Mouse (Mus musculus): ENCODE results near the gene Nlrc5. TPM values are rescaled to one million over a fixed set of nuclear protein-coding genes. Genes with fewer than 3 reads are reported as not detected.

The Nlrc5 gene
- polyA plus RNA-seq, 1 experiment, result 12.0 TPM

DNA sequence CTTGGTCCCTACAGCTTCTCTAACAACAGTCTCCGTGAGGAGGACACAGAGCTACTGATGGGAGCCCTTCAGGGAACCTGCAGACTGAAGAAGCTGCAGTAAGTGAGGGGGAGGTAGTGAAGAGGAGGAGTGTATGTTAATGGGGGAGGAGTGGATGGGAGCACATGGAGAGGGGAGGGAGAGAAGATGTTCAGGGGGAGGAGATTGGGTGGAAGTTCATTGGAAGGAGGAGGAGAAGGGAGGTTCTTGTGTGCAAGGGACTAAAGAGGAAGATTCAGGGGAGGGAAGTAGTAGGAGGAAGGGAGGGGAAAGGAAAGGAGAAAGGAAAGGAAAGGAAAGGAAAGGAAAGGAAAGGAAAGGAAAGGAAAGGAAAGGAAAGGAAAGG, 82.0 kb downstream of the Nlrc5 start:
- DNase-seq, result no peak
- H3K4me1 ChIP-seq (ENCODE audit: control insufficient read depth, insufficient read depth, low read length), result no peaks in the 10 kb centered on the region
- H3K4me3 ChIP-seq (replicated peaks; ENCODE audit: extremely low read depth, low read depth, low read length), result no peak overlapping the region
- TF ChIP-seq POLR2A (IDR thresholded peaks at IDR 0.05; ENCODE audit: borderline replicate concordance, extremely low read depth, low read depth, low read length) (no peak), CTCF (IDR thresholded peaks at IDR 0.05; ENCODE audit: insufficient read depth, low read length) (no peak)
- WGBS, result 37% methylated on average over 1 of the region's 1 CpGs

DNA sequence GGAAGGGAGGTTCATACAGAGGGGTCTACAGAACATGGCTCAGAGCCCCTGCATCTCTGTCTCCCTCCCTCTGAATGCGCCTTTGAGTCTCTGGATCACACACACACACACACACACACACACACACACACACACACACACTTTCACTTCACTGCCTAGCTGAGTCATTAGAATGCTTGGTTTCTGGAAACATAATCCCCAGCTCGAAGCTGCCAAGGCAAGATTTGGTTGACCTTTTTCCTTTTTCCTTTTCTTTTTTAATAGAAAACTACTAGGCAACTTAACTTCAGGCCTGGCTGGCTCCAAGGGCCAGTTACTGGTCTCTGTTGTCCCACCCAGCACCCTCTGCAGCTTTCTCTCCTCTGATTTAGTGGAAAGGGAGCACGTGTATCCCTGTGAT, 82.6 kb downstream of the Nlrc5 start:
- Histone ChIP-seq H3K4me3 (replicated peaks; ENCODE audit: extremely low read depth, low read depth, low read length) (no peak overlapping the region), H3K4me1 (ENCODE audit: control insufficient read depth, insufficient read depth, low read length) (no peaks in the 10 kb centered on the region)
- no peak for DNase-seq
- no peak for TF ChIP-seq CTCF (IDR thresholded peaks at IDR 0.05; ENCODE audit: insufficient read depth, low read length)
- 57% methylated on average over 3 of the region's 3 CpGs for WGBS

DNA sequence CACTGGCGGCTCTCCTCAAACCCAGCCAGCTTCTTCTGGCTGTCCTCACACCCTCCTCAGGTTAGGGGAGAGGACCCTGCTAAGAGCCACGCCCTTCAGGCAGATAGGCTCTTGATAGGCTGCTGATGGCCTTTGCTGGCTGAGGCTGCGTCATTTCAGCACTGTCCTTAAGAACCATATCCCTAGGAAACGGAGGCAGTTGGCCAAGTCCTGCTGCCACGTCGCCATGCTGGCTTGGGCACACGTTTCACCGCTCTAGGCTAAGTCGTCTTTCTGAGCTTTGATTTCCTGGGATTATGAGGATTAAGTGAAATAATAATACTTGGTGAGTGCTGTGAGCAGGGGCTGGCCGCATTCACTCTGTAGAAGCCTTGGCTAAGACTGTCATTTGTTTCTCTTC, 84.2 kb downstream of the Nlrc5 start:
- no peak for TF ChIP-seq POLR2A (IDR thresholded peaks at IDR 0.05; ENCODE audit: borderline replicate concordance, extremely low read depth, low read depth, low read length)
- no peak for TF ChIP-seq CTCF (IDR thresholded peaks at IDR 0.05; ENCODE audit: insufficient read depth, low read length)
- Histone ChIP-seq H3K4me3 (replicated peaks; ENCODE audit: extremely low read depth, low read depth, low read length) (no peak overlapping the region), H3K4me1 (ENCODE audit: control insufficient read depth, insufficient read depth, low read length) (no peaks in the 10 kb centered on the region)
- WGBS, result 75% methylated on average over 10 of the region's 10 CpGs
- DNase-seq, result no peak

DNA sequence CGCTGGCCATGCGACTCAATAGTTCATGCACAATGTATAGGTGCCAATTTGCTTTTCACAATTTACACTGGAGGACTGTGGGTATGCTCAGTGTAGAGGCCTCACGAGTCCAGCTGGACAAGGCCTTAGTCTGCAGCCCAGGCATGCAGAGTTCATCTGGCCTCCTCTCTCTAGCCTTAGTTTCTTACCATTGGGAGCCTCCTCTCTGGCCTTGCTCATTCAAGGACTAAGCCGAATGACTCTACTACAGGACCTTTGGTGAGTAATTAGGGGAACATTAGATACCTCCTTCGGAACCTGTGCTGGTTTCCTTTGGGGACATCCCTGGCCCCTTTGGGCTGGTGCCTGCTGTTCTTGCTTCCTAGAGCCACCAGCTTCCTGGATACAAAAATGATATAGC, 84.9 kb downstream of the Nlrc5 start:
- DNase-seq, result no peak
- no peaks in the 10 kb centered on the region for H3K4me1 ChIP-seq (ENCODE audit: control insufficient read depth, insufficient read depth, low read length)
- no peak for TF ChIP-seq POLR2A (IDR thresholded peaks at IDR 0.05; ENCODE audit: borderline replicate concordance, extremely low read depth, low read depth, low read length)
- TF ChIP-seq CTCF (IDR thresholded peaks at IDR 0.05; ENCODE audit: insufficient read depth, low read length), result no peak
- H3K4me3 ChIP-seq (replicated peaks; ENCODE audit: extremely low read depth, low read depth, low read length), result no peak overlapping the region
- 90% methylated on average over 5 of the region's 5 CpGs for WGBS

DNA sequence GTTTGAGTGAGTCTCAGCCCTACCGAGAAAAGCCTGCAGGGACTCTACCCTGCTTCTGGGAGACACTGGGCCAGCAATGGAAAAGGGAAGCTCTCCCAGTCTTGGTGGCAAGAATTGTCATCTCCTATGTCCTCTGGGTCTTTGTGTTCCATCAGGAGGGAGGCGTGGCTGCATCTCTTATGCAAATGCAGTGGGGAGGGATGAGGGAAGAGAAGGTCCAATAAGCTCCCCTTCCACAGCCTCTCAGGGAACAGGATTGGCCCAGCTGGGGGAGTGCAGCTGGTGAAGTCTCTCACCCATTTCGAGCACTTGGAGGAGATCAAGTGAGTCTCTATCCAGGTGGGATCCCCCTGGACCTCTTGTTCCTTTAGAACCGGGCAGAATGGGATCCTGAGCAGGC, 87.3 kb downstream of the Nlrc5 start:
- 61% methylated on average over 4 of the region's 4 CpGs for WGBS
- no peak for DNase-seq
- no peak for TF ChIP-seq POLR2A (IDR thresholded peaks at IDR 0.05; ENCODE audit: borderline replicate concordance, extremely low read depth, low read depth, low read length)
- no peak for TF ChIP-seq CTCF (IDR thresholded peaks at IDR 0.05; ENCODE audit: insufficient read depth, low read length)
- Histone ChIP-seq H3K4me3 (replicated peaks; ENCODE audit: extremely low read depth, low read depth, low read length) (no peak overlapping the region), H3K4me1 (ENCODE audit: control insufficient read depth, insufficient read depth, low read length) (no peaks in the 10 kb centered on the region)

DNA sequence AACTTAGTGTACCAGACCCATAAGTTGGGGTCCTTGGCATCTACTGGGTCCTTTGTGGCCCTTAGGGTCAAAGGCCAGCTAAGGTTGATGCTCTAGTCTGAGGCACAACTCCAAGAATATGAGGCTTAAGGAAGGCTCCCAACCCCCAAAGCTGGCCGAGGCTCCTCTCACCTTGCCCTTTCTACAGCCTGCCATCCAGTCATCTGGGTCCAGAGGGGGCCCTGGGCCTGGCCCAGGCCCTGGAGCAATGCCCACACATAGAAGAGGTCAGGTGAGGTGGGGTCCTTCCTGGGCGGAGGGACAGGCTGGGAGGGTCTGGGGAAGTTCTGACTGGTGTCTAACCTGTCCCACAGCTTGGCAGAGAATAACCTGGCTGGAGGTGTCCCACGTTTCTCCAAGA, 88.3 kb downstream of the Nlrc5 start:
- DNase-seq, result no peak
- TF ChIP-seq CTCF (IDR thresholded peaks at IDR 0.05; ENCODE audit: insufficient read depth, low read length) (no peak), POLR2A (IDR thresholded peaks at IDR 0.05; ENCODE audit: borderline replicate concordance, extremely low read depth, low read depth, low read length) (no peak)
- Histone ChIP-seq H3K4me3 (replicated peaks; ENCODE audit: extremely low read depth, low read depth, low read length) (no peak overlapping the region), H3K4me1 (ENCODE audit: control insufficient read depth, insufficient read depth, low read length) (no peaks in the 10 kb centered on the region)
- 71% methylated on average over 3 of the region's 3 CpGs for WGBS

DNA sequence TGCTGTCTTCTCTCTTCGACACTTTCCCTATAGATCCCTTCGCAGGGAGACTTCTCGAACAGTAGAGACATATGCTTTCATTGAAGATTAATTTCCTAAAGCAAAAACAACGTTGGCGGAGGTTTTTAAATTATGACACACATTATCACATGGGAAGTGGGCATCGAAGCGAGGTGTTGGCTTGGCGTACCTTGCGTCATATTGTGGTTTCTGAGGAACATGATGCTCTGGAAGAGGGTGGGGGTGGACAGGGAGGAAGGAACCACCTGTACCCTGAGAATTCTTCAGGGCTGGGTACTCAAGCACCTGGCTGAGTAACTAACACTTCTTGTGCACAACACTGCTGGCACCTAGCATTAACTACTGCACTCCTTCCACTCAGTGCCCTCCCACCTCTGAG, 90.4 kb downstream of the Nlrc5 start:
- 72% methylated on average over 9 of the region's 9 CpGs for WGBS
- DNase-seq, result no peak
- no peak for TF ChIP-seq POLR2A (IDR thresholded peaks at IDR 0.05; ENCODE audit: borderline replicate concordance, extremely low read depth, low read depth, low read length)
- TF ChIP-seq CTCF (IDR thresholded peaks at IDR 0.05; ENCODE audit: insufficient read depth, low read length), result no peak
- Histone ChIP-seq H3K4me3 (replicated peaks; ENCODE audit: extremely low read depth, low read depth, low read length) (no peak overlapping the region), H3K4me1 (ENCODE audit: control insufficient read depth, insufficient read depth, low read length) (no peaks in the 10 kb centered on the region)

DNA sequence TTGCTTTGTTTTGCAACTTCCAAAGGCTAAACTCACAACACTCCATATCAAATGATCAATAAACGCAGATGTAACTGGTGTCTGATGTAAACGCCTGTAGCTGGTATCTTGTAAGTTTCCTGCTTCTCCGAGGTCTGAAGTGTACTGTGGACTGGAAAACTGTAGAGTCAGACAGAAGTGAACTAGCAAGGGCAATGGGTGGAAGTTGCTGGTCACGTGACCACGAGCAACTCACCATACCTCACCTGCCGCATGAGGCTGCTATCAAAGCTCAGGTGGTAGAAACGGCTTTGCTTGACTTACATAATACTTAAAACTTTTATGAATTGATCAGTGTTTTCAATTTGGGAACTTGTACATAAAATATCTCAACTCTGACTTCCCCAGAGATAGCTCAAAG, 93.0 kb downstream of the Nlrc5 start:
- 75% methylated on average over 7 of the region's 7 CpGs for WGBS

DNA sequence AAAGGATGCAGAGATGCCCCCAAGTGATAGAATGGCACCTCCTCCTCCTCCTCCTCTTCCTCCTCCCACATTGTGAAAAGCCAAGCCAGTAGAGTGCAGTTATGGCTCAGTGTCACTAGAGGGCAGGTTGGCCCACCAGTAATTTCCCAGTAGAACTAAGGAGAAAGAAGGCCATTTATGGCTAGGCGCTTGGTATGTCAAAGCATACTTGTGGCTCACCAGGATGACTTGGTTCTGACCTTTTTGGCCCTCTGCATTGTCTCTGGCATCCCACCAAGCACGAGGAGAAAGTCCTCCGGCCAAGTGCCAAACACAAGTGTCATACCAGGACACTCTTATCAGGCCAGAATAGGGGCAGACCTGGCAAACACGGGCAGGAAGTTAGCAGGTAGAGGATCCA, 94.1 kb downstream of the Nlrc5 start:
- Histone ChIP-seq H3K4me3 (replicated peaks; ENCODE audit: extremely low read depth, low read depth, low read length) (no peak overlapping the region), H3K4me1 (ENCODE audit: control insufficient read depth, insufficient read depth, low read length) (no peaks in the 10 kb centered on the region)
- WGBS, result 30% methylated on average over 4 of the region's 4 CpGs
- peak; percentile 50 for DNase-seq
- TF ChIP-seq POLR2A (IDR thresholded peaks at IDR 0.05; ENCODE audit: borderline replicate concordance, extremely low read depth, low read depth, low read length) (no peak), CTCF (IDR thresholded peaks at IDR 0.05; ENCODE audit: insufficient read depth, low read length) (peak; percentile 65)

More for the DNA sequence above, 93.0 kb downstream of the Nlrc5 start:
- no peak for TF ChIP-seq POLR2A (IDR thresholded peaks at IDR 0.05; ENCODE audit: borderline replicate concordance, extremely low read depth, low read depth, low read length)
- no peaks in the 10 kb centered on the region for H3K4me1 ChIP-seq (ENCODE audit: control insufficient read depth, insufficient read depth, low read length)
- no peak for DNase-seq
- H3K4me3 ChIP-seq (replicated peaks; ENCODE audit: extremely low read depth, low read depth, low read length), result no peak overlapping the region

DNA sequence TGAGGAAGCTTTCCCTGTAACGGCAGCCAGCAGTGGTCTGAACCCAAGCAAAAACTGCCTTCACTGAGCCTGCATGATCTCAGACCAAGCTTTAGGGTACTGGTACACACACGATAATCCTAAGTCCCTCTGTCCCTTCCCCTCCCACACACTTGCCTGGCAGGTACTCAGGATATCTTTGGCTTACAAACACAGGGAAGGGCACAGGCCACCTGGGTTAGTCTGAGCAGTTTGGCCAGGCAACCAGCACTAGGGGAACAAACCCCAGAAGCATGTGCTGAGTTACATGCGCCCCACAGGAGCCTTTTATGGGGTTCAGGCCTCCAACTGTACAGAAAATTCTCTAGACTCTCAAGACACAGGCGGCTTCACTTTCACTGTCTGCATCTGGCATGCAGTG, 95.7 kb downstream of the Nlrc5 start:
- TF ChIP-seq CTCF (IDR thresholded peaks at IDR 0.05; ENCODE audit: insufficient read depth, low read length) (no peak), POLR2A (IDR thresholded peaks at IDR 0.05; ENCODE audit: borderline replicate concordance, extremely low read depth, low read depth, low read length) (no peak)
- no peak overlapping the region for H3K4me3 ChIP-seq (replicated peaks; ENCODE audit: extremely low read depth, low read depth, low read length)
- no peaks in the 10 kb centered on the region for H3K4me1 ChIP-seq (ENCODE audit: control insufficient read depth, insufficient read depth, low read length)
- WGBS, result 75% methylated on average over 4 of the region's 4 CpGs
- no peak for DNase-seq

DNA sequence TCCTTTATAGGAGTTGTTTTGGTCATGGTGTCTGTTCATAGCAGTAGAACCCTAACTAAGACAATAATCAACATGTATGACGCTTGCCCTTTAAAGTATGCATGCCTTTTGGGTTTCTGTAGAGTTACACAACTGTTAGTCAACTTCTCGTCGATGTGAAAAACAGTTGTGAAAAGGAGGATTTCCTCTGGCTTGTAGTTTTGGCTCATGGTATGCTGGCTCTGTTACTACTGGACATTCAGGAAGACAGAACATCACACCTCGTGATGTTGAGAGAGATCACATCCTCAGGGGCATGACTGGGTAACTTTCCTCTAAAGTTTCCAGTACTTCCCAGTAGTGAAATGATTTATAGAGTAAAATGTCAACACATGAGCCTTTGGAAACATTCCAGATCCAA, 96.5 kb downstream of the Nlrc5 start:
- no peak overlapping the region for H3K4me3 ChIP-seq (replicated peaks; ENCODE audit: extremely low read depth, low read depth, low read length)
- no peaks in the 10 kb centered on the region for H3K4me1 ChIP-seq (ENCODE audit: control insufficient read depth, insufficient read depth, low read length)
- TF ChIP-seq CTCF (IDR thresholded peaks at IDR 0.05; ENCODE audit: insufficient read depth, low read length) (no peak), POLR2A (IDR thresholded peaks at IDR 0.05; ENCODE audit: borderline replicate concordance, extremely low read depth, low read depth, low read length) (no peak)
- no peak for DNase-seq
- 60% methylated on average over 4 of the region's 4 CpGs for WGBS
